Mouse (Mus musculus): ENCODE measurements around the gene Dab1. TPM values are rescaled to one million over a fixed set of nuclear protein-coding genes. Genes with fewer than 3 reads are reported as not detected.

Dab1 gene
- polyA plus RNA-seq, 1 experiment from 2014 or later: 3.8 TPM

- no peaks in the 10 kb centered on the region for H3K9me3 ChIP-seq
- no peak overlapping the region for H3K9ac ChIP-seq
- no peaks in the 10 kb centered on the region for H3K4me1 ChIP-seq
- WGBS: 79% methylated on average over 7 of the region's 7 CpGs
- H3K27ac ChIP-seq: no peak overlapping the region
- H3K27me3 ChIP-seq: no peaks in the 10 kb centered on the region
- no peak for ATAC-seq (ENCODE audit: borderline replicate concordance, extremely low read depth, low FRiP score, low TSS enrichment)
- H3K4me3 ChIP-seq: no peak overlapping the region
- no peaks in the 10 kb centered on the region for H3K36me3 ChIP-seq
- H3K4me2 ChIP-seq: no peak overlapping the region
Measured at GRCm38 (mm10) chr4:104476841-104477240, 857.7 kb downstream of the Dab1 start.

DNA sequence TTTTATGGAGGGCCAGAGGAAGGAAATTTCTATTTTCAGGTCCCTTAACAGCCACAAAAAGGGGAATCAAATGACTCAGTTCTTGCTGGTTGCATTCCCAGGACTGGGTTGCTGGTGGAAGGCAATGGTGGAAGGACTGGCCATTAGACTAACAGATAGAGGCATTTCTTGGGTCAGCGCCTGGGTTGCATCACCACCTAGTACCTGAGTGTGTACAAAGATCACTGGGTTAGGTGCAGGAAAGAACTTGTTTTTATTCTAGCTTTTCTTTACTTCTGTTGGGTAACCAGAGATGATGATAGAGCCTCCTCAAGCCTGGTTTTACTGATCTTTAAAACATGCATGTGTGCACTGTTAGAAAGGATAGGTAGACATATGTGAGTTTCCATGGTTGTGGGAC is 864.8 kb downstream of the Dab1 start:
- no peak overlapping the region for H3K27ac ChIP-seq
- ATAC-seq (ENCODE audit: borderline replicate concordance, extremely low read depth, low FRiP score, low TSS enrichment): no peak
- WGBS: 88% methylated on average over 1 of the region's 1 CpGs

GRCm38 (mm10) chr4:104497221-104497620 is 878.1 kb downstream of the Dab1 start:
- H3K9ac ChIP-seq: no peak overlapping the region
- 56% methylated on average over 1 of the region's 1 CpGs for WGBS
- no peaks in the 10 kb centered on the region for H3K27me3 ChIP-seq
- no peak overlapping the region for H3K27ac ChIP-seq
- no peak for ATAC-seq (ENCODE audit: borderline replicate concordance, extremely low read depth, low FRiP score, low TSS enrichment)
- no peaks in the 10 kb centered on the region for H3K4me1 ChIP-seq
- no peak overlapping the region for H3K4me2 ChIP-seq
- no peak overlapping the region for H3K4me3 ChIP-seq
- H3K36me3 ChIP-seq: no peaks in the 10 kb centered on the region
- no peaks in the 10 kb centered on the region for H3K9me3 ChIP-seq

More for the DNA sequence above, 864.8 kb downstream of the Dab1 start:
- Histone ChIP-seq H3K4me3 (no peak overlapping the region), H3K9ac (no peak overlapping the region), H3K27me3 (no peaks in the 10 kb centered on the region), H3K36me3 (no peaks in the 10 kb centered on the region), H3K4me1 (no peaks in the 10 kb centered on the region), H3K4me2 (no peak overlapping the region), H3K9me3 (no peaks in the 10 kb centered on the region)

DNA sequence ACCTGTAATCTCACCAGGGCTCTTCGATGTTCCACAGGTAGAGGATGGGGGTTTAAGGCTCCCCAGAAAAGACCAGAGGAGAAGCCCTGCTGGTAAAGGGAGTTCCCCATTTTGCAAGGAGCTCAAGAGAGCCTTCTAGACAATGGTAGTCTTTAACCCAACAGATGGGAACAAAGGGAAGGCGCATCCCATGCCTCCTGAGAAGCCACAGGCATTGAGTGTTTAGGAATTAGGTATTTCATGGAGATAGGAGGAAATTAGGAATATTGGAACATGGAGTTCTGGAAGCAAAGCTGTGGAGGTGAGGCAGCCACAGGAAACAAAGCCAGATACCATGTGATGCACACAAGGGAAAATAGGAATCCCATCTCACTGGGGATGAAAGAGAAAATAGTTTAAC is 881.0 kb downstream of the Dab1 start:
- WGBS: 83% methylated on average over 2 of the region's 2 CpGs
- H3K9ac ChIP-seq: no peak overlapping the region
- no peak overlapping the region for H3K27ac ChIP-seq
- no peaks in the 10 kb centered on the region for H3K9me3 ChIP-seq
- no peak for ATAC-seq (ENCODE audit: borderline replicate concordance, extremely low read depth, low FRiP score, low TSS enrichment)
- no peak overlapping the region for H3K4me3 ChIP-seq
- no peaks in the 10 kb centered on the region for H3K4me1 ChIP-seq
- no peaks in the 10 kb centered on the region for H3K36me3 ChIP-seq
- H3K27me3 ChIP-seq: no peaks in the 10 kb centered on the region
- no peak overlapping the region for H3K4me2 ChIP-seq

- H3K27ac ChIP-seq: no peak overlapping the region
- no peaks in the 10 kb centered on the region for H3K9me3 ChIP-seq
- WGBS: 22% methylated on average over 4 of the region's 4 CpGs
- no peaks in the 10 kb centered on the region for H3K27me3 ChIP-seq
- H3K36me3 ChIP-seq: no peaks in the 10 kb centered on the region
- H3K4me2 ChIP-seq: no peak overlapping the region
- no peak for ATAC-seq (ENCODE audit: borderline replicate concordance, extremely low read depth, low FRiP score, low TSS enrichment)
- no peaks in the 10 kb centered on the region for H3K4me1 ChIP-seq
- no peak overlapping the region for H3K9ac ChIP-seq
- no peak overlapping the region for H3K4me3 ChIP-seq
Measured at GRCm38 (mm10) chr4:104500646-104501045, 881.5 kb downstream of the Dab1 start.

DNA sequence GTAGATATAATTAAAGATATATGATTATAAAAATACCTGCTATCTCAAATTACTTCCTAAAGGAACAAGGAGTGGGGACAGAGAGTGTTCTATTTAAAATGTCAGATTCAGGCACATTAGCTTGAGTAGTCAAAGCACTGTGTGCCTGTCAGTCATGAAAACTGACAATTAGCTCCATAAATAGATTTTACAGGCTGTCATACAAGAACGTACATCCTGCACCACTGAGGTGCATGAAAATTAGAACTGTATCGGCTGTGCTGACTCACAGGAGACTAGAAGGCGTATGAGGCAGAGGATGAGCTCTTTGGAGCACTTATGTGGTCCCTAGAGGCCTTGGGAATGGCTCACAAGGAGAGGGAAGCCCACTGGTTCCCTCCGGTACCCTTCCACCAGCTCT is 882.1 kb downstream of the Dab1 start:
- Histone ChIP-seq H3K4me3 (no peak overlapping the region), H3K9ac (no peak overlapping the region), H3K9me3 (no peaks in the 10 kb centered on the region), H3K27me3 (no peaks in the 10 kb centered on the region), H3K4me2 (no peak overlapping the region), H3K36me3 (no peaks in the 10 kb centered on the region), H3K4me1 (no peaks in the 10 kb centered on the region), H3K27ac (no peak overlapping the region)
- no peak for ATAC-seq (ENCODE audit: borderline replicate concordance, extremely low read depth, low FRiP score, low TSS enrichment)
- 55% methylated on average over 4 of the region's 4 CpGs for whole genome bisulfite sequencing

DNA sequence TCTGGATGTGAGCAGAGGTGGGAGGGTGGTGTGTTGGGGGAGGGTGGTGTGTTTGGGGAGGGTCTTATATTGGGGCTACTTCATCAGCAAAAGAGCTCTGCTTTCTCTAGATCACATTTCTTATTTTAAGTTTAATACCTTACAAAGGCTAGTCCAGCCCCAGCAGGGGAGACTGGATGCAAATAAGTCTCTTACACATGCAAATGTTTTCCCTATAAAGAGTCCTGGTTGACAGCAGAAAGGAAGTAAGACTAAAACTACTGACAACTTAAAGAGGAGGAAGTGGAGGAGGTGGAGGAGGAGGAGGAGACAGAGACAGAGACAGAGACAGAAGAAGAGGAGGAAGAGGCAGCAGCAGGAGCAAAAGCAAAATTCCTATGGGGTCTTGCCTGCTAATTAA is 885.8 kb downstream of the Dab1 start:
- Histone ChIP-seq H3K9me3 (no peaks in the 10 kb centered on the region), H3K9ac (no peak overlapping the region), H3K27ac (no peak overlapping the region), H3K27me3 (no peaks in the 10 kb centered on the region), H3K4me3 (no peak overlapping the region), H3K4me1 (no peaks in the 10 kb centered on the region), H3K4me2 (no peak overlapping the region), H3K36me3 (no peaks in the 10 kb centered on the region)
- ATAC-seq (ENCODE audit: borderline replicate concordance, extremely low read depth, low FRiP score, low TSS enrichment): no peak

DNA sequence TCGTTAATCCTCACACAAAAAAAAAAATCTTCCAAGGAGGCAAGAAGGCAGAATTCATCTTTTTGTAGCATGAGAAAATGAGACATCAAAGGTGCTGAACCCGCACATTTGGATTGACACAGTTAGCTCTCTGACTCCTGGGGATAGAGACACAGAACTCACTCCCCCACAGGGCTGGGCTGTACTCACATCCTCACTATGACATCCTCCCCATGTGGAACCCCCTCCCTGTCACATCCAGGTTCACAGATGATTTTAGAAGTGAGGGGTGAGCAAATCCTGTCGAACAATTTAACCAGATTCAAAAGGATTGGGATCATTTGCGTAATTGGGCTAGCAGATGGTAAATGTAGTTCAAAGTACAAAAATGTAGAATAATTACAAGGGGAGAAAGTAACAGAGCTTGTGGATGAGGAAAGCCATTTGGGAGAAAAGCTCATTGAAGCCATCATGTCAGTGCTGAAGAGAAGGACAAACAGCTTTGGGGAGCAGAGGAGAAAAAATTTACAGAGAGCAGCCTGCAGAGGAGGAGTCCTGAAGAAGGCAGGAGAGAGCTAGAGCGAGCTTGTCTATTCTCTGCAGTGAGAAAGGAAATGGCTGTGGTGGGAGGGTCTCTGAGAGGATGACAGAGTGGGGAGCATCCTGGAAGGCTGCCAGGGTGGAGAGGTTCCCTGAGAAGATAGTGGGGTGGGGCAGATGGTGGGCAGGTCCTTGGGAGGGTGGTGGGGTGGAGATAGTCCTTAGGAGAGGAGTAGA is 890.2 kb downstream of the Dab1 start:
- Histone ChIP-seq H3K36me3 (no peaks in the 10 kb centered on the region), H3K27ac (no peak overlapping the region), H3K4me2 (no peak overlapping the region), H3K9ac (no peak overlapping the region), H3K27me3 (no peaks in the 10 kb centered on the region), H3K4me3 (no peak overlapping the region), H3K9me3 (no peaks in the 10 kb centered on the region), H3K4me1 (no peaks in the 10 kb centered on the region)
- 60% methylated on average over 5 of the region's 5 CpGs for WGBS
- no peak for ATAC-seq (ENCODE audit: borderline replicate concordance, extremely low read depth, low FRiP score, low TSS enrichment)

GRCm38 (mm10) chr4:104511855-104512254 is 892.7 kb downstream of the Dab1 start:
- no peak for ATAC-seq (ENCODE audit: borderline replicate concordance, extremely low read depth, low FRiP score, low TSS enrichment)
- WGBS: 48% methylated on average over 6 of the region's 6 CpGs

DNA sequence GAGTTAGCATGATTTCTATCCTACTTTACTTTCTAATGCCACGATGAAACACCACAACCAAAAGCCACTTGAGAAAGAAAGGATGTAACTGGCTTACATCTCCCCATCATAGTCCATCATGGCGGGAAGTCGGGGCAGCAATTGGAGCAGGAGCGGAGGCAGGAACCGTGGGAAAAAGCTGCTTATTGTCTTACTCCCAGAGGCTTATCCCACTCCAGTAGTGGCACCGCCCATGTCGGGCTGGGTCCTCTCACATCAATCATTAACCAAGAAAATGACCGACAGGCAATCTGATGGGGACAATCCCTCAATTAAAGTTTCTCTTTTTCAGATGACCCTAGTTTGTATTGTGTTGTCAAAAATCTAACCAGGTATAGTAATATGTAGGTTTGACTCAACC is 893.4 kb downstream of the Dab1 start:
- Histone ChIP-seq H3K4me2 (no peak overlapping the region), H3K27me3 (no peaks in the 10 kb centered on the region), H3K9me3 (no peaks in the 10 kb centered on the region), H3K4me3 (no peak overlapping the region), H3K36me3 (no peaks in the 10 kb centered on the region), H3K4me1 (no peaks in the 10 kb centered on the region), H3K9ac (no peak overlapping the region), H3K27ac (no peak overlapping the region)
- no peak for ATAC-seq (ENCODE audit: borderline replicate concordance, extremely low read depth, low FRiP score, low TSS enrichment)
- 73% methylated on average over 8 of the region's 8 CpGs for WGBS

More at GRCm38 (mm10) chr4:104511855-104512254, 892.7 kb downstream of the Dab1 start:
- no peak overlapping the region for H3K27ac ChIP-seq
- no peaks in the 10 kb centered on the region for H3K36me3 ChIP-seq
- no peaks in the 10 kb centered on the region for H3K27me3 ChIP-seq
- no peak overlapping the region for H3K4me2 ChIP-seq
- no peak overlapping the region for H3K4me3 ChIP-seq
- H3K9ac ChIP-seq: no peak overlapping the region
- no peaks in the 10 kb centered on the region for H3K4me1 ChIP-seq
- H3K9me3 ChIP-seq: no peaks in the 10 kb centered on the region

DNA sequence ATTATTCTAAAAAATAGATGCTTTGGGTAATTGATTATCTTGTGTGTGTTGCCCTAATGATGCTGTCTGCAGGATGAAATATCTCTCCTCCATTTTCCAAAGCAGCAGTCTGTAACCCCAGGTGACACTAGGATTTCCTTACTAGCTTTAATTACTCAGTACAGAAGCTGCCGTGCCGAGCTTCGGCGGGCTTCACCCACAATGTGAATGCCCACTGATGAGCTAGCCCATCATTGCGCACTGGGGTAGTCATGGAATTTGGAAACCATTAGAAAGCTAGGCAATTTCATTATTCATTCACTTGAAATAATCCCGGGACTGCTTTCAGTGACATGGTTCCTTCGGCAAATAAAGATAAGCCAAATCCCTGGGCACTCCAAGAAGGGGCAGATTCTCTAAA is 894.5 kb downstream of the Dab1 start:
- no peaks in the 10 kb centered on the region for H3K4me1 ChIP-seq
- no peak overlapping the region for H3K4me2 ChIP-seq
- no peaks in the 10 kb centered on the region for H3K27me3 ChIP-seq
- no peak for ATAC-seq (ENCODE audit: borderline replicate concordance, extremely low read depth, low FRiP score, low TSS enrichment)
- H3K36me3 ChIP-seq: no peaks in the 10 kb centered on the region
- H3K4me3 ChIP-seq: no peak overlapping the region
- no peak overlapping the region for H3K9ac ChIP-seq
- no peaks in the 10 kb centered on the region for H3K9me3 ChIP-seq
- WGBS: 72% methylated on average over 7 of the region's 7 CpGs
- H3K27ac ChIP-seq: no peak overlapping the region

GRCm38 (mm10) chr4:104514568-104515000 is 895.4 kb downstream of the Dab1 start:
- H3K4me1 ChIP-seq: no peaks in the 10 kb centered on the region
- no peaks in the 10 kb centered on the region for H3K36me3 ChIP-seq
- 6% methylated on average over 10 of the region's 10 CpGs for WGBS
- H3K9ac ChIP-seq: no peak overlapping the region
- peak overlapping the region; percentile 37 for H3K4me2 ChIP-seq
- H3K9me3 ChIP-seq: no peaks in the 10 kb centered on the region
- H3K4me3 ChIP-seq: no peak overlapping the region
- peak; percentile 55 for ATAC-seq (ENCODE audit: borderline replicate concordance, extremely low read depth, low FRiP score, low TSS enrichment)
- H3K27ac ChIP-seq: no peak overlapping the region
- H3K27me3 ChIP-seq: no peaks in the 10 kb centered on the region

DNA sequence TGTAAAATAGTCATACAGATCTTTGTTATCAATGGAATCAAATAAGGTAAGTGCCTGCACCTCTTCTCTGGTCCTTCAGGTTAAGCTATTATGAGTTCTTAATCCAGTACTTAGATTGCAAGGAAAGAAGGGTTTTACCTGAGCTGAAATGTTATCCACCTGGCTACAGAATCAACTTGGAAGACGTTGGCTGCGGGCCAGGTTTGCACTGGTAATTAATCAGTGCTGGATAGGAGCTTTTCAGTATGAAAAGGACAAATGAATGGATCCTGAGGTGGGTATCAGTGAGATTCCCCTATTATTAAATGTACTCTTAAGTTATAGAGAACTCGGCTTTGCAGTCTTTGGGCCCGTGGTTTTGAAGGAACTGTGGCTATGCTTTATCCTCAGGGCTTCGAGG is 896.5 kb downstream of the Dab1 start:
- no peak for ATAC-seq (ENCODE audit: borderline replicate concordance, extremely low read depth, low FRiP score, low TSS enrichment)
- 41% methylated on average over 5 of the region's 5 CpGs for WGBS

More for the DNA sequence above, 896.5 kb downstream of the Dab1 start:
- no peak overlapping the region for H3K4me2 ChIP-seq
- no peaks in the 10 kb centered on the region for H3K27me3 ChIP-seq
- no peak overlapping the region for H3K9ac ChIP-seq
- no peaks in the 10 kb centered on the region for H3K36me3 ChIP-seq
- no peaks in the 10 kb centered on the region for H3K9me3 ChIP-seq
- no peaks in the 10 kb centered on the region for H3K4me1 ChIP-seq
- H3K4me3 ChIP-seq: no peak overlapping the region
- H3K27ac ChIP-seq: no peak overlapping the region
